Mouse (Mus musculus): ENCODE data around the gene Safb. TPM values are rescaled to one million over a fixed set of nuclear protein-coding genes. Genes with fewer than 3 reads are reported as not detected.

The Safb gene
- total RNA-seq (2015; ENCODE audit: low replicate concordance) (120 and 141 TPM in 2 replicates), total RNA-seq (2017; ENCODE audit: low replicate concordance) (189 and 314 TPM in 2 replicates)

GRCm38 (mm10) chr17:56584257-56585130, at the start of gene Safb, which contains the start of gene Safb2:
Gene Safb (plus strand): TSS chr17:56584825.
Gene Safb2 (minus strand): TSS chr17:56584585.
- peak; percentile 87 for ATAC-seq (replicated peaks; ENCODE audit: low FRiP score, poor library complexity, severe bottlenecking)

GRCm38 (mm10) chr17:56536192-56536591, 48.4 kb upstream of the Safb start:
- ATAC-seq (replicated peaks; ENCODE audit: low FRiP score, poor library complexity, severe bottlenecking), result no peak

DNA sequence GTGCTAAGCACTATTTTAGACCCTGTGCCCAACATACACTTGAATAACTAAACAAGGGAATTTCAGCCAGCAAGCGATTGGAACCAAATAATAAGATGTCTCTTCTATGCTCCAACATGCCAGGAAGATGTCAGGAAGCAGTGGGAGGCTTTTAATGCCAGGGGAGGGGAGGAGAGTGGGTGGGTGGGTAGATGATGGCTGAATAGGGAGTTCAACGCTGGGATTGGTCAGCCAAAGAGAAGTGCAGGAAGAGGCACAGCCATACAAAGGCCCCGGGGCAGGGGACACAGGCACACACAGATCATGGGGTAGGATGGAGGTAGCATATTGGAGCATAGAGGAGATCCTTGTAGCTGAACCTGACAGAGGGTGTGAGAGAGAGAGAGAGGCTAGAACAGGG, 47.8 kb upstream of the Safb start:
- ATAC-seq (replicated peaks; ENCODE audit: low FRiP score, poor library complexity, severe bottlenecking), result no peak

GRCm38 (mm10) chr17:56537912-56538311, 46.7 kb upstream of the Safb start:
- no peak for ATAC-seq (replicated peaks; ENCODE audit: low FRiP score, poor library complexity, severe bottlenecking)

GRCm38 (mm10) chr17:56540562-56540975, 44.1 kb upstream of the Safb start:
- ATAC-seq (replicated peaks; ENCODE audit: low FRiP score, poor library complexity, severe bottlenecking), result 0 out of 2 replicates have a peak, but pooled peaks have one; percentile 28

DNA sequence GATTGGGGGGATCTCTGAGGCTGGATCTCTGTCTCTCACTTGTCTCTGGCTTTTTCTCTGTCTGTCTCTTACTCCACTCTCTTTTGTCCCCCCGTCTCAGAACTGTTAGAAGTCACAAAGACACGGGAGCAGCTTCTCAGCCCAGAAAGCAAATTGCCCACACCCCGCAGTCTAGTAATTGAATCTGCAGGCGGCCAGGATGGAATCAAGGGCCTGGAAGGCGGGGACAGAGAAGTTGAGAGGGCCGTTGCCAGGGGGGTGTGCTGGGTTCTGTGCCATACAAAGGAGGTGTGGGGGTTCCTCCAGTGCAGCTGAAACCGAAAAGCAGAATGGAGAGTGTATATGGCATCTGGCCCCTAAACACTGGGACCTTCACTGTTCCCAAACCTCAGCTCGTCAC, 41.9 kb upstream of the Safb start:
- no peak for ATAC-seq (replicated peaks; ENCODE audit: low FRiP score, poor library complexity, severe bottlenecking)

GRCm38 (mm10) chr17:56543684-56544224, 40.9 kb upstream of the Safb start:
- ATAC-seq (replicated peaks; ENCODE audit: low FRiP score, poor library complexity, severe bottlenecking), result no peak

DNA sequence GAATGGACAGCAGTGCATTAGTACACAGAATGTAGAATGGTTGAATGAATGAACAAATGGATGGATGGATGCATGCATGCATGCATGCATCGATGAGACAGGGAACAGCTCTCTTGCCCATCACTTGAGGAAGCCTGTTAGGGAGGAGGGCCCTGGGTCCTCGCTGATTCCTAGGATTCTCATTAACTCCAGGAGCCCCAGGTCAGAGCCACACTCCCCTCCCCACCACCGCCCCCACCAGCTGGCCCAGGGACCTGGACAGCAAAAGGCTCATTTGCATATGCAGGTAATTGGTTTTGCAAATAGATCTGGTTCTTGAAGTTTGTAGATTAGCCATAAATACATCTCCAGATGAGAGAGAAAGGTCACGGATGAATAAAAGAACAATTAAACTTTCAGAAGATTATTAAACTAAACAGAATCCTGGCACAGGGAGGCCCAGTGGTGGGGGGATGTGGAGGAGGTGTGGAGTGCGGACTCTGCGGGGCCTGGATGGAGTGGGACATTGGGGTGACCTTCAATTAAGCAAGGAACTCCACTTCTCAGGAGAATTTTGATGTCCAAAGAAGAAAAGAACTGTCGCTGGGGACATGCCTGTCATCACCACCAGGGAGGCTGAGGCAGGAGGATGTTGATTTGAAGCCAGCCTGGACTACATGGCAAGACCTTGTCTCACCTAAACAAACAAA, 39.8 kb upstream of the Safb start:
- no peak for ATAC-seq (replicated peaks; ENCODE audit: low FRiP score, poor library complexity, severe bottlenecking)

DNA sequence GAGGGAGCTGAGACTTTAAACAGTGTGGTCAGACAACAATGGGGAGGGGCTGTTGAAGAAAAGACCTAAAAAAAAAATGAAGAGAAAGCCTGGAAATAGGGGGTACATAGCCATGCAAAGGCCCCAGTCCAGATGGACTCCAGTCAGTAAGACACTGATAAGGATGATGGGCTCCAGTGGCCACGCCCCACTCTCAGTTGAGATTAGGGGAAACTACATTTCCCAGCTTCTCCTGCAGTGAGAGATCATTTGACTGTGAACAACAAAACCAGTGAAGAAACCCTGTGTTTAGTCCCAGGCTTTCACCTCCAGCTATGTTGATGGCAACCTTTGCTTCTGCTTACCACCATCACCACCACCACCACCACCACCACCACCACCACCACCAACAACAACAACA, 38.7 kb upstream of the Safb start:
- ATAC-seq (replicated peaks; ENCODE audit: low FRiP score, poor library complexity, severe bottlenecking), result no peak

DNA sequence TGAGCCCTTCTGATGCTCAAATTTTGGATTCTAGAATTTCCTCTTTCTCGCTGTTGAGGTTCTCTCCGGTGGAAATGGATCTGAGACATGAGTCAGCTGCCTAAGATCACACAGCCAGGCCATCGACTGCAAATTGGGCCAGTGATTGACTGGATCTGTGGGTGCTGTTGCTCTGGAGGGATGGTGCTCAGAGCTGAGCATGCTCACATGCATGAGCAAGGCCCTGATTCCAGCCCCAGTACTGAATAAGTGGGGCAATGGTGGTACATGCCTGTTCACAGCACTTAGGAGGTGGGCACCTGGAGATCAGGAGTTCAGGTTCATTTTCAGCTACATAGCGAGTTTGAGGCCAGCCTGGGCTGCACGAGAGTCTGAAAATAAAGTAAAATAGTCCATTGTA, 38.0 kb upstream of the Safb start:
- ATAC-seq (replicated peaks; ENCODE audit: low FRiP score, poor library complexity, severe bottlenecking), result no peak

GRCm38 (mm10) chr17:56547116-56547845, 37.3 kb upstream of the Safb start:
- no peak for ATAC-seq (replicated peaks; ENCODE audit: low FRiP score, poor library complexity, severe bottlenecking)

DNA sequence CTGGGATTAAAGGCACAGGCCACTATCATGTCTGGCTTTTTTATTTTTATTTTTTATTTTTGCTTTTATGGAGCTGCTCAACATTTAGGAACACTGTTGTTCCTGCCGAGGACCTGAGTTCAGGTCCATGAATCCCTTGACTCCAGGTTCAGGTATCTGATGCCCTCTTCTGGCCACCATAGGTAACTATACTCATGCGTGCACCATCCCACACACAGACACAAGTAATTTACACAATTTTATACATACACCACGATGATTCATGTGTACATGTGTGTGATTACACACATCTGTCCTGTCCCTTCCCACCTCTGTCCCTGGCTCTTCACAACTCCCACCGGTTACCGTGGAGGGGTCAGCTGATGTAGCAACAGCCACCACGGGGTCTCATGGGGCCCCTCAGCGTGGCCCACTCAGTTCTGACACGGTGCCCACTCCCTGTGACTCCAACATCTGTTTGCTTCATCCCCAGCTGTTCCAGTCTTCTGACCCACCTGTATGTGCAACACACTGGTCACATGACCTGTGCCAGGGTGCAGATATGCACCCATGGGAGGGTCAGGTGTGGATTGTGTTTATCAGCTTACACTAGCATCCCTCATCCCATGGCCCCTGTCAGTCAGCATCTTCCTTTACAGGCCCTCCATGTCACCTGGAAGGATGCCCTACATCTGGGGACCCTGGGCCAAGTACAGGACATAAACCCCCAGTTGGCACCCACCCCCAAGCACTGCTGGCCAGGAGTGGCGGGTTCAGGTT, 36.6 kb upstream of the Safb start:
- no peak for ATAC-seq (replicated peaks; ENCODE audit: low FRiP score, poor library complexity, severe bottlenecking)

- ATAC-seq (replicated peaks; ENCODE audit: low FRiP score, poor library complexity, severe bottlenecking), result no peak
Measured at GRCm38 (mm10) chr17:56548605-56549105, 36.0 kb upstream of the Safb start.

DNA sequence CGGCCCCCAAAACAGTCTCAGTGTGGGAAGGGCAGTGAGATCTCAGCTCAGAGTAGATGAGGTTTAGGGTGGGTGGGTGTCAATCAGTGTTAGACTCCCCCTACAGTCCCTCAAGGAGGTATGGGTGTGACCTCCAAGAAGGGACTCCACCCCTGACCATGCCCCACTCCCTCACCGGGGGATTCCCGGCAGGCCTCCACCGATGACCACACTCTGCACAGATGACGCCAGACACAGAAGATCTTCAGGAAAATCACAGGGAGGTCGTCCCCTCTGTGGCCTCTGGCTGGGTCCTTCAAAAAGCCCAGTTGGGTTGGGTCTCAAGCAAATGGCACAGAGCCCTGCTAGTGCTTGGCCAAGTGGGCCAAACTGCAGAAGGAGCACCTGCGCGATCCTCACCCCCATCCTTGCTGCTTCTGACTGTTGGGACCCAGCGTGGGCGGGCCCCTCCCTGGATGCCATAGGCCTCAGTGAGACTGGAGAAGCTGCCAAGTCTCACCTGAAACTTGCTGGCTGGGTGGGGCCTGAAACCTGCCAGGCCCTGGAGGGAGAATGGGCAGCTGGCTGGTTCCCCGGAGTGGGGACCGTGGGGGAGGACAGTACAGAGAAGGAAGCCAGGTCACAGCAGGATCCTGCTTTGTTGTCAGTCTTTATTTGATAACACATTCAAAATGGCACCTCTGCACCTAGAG, 33.7 kb upstream of the Safb start:
- no peak for ATAC-seq (replicated peaks; ENCODE audit: low FRiP score, poor library complexity, severe bottlenecking)

- no peak for ATAC-seq (replicated peaks; ENCODE audit: low FRiP score, poor library complexity, severe bottlenecking)
Measured at GRCm38 (mm10) chr17:56551841-56552581, 32.6 kb upstream of the Safb start.

GRCm38 (mm10) chr17:56552781-56553363, 31.8 kb upstream of the Safb start:
- peak; percentile 81 for ATAC-seq (replicated peaks; ENCODE audit: low FRiP score, poor library complexity, severe bottlenecking)

- ATAC-seq (replicated peaks; ENCODE audit: low FRiP score, poor library complexity, severe bottlenecking), result no peak
Measured at GRCm38 (mm10) chr17:56554122-56554551, 30.5 kb upstream of the Safb start, which contains the start of gene Gm20219. Gene Gm20219 (minus strand): TSS chr17:56554387.
